Mouse (Mus musculus) olfactory bulb, adult 2 months (tissue): ENCODE measurements at regions not wholly inside any gene's neighbourhood (a gene's known extent, or its start where the extent isn't known, plus 50 kb on each side); places are given as distances from the start of the nearest gene placed in this dataset.

ENCODE experiments used
- CTCF ChIP-seq: fragments of 200-500 bp; IDR thresholded peaks from 2 replicates; pipeline ENCODE4 v1.5.1; 2012; ENCODE audit warnings: low read depth, mild to moderate bottlenecking, low read length, moderate library complexity; ENCODE audit not compliant: insufficient read depth
- POLR2A ChIP-seq: fragments of 200-500 bp; IDR thresholded peaks from 2 replicates; pipeline ENCODE4 v1.6.1; 2012; ENCODE audit warnings: mild to moderate bottlenecking, low read depth, low read length, moderate library complexity; ENCODE audit not compliant: insufficient read depth

DNA sequence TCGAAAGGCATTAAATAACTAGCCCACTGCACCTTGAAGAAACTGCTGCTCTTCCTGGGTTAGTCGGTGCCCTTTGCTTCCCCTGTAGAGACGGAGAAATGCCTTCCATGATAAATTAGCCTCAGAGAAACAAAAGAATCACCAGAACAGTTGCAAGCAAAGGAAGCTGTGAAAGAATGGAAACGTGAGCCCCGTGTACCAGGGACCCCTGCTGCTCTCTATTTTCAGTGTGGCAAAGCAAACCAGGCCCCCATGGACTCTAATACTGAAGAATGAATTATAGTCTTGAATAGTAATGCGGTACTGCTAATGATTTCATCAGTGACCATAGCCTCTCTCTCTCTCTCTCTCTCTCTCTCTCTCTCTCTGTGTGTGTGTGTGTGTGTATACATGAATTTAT is 372.1 kb upstream of the Pmfbp1 start:
- TF ChIP-seq POLR2A (no peak), CTCF (no peak)
